Mouse (Mus musculus) liver, adult 2 months (tissue): Measurements from ENCODE around the gene Nbea.

Experiments
- CTCF ChIP-seq: fragments of 200-500 bp; IDR thresholded peaks from 2 replicates; pipeline ENCODE4 v1.5.1; 2011; ENCODE audit warnings: low read depth, low read length, control low read depth
- POLR2A ChIP-seq: fragments of 200-500 bp; IDR thresholded peaks from 2 replicates; pipeline ENCODE4 v1.6.1; 2011; ENCODE audit warnings: low read length, control low read depth; ENCODE audit not compliant: insufficient read depth; ENCODE audit errors: extremely low read depth

DNA sequence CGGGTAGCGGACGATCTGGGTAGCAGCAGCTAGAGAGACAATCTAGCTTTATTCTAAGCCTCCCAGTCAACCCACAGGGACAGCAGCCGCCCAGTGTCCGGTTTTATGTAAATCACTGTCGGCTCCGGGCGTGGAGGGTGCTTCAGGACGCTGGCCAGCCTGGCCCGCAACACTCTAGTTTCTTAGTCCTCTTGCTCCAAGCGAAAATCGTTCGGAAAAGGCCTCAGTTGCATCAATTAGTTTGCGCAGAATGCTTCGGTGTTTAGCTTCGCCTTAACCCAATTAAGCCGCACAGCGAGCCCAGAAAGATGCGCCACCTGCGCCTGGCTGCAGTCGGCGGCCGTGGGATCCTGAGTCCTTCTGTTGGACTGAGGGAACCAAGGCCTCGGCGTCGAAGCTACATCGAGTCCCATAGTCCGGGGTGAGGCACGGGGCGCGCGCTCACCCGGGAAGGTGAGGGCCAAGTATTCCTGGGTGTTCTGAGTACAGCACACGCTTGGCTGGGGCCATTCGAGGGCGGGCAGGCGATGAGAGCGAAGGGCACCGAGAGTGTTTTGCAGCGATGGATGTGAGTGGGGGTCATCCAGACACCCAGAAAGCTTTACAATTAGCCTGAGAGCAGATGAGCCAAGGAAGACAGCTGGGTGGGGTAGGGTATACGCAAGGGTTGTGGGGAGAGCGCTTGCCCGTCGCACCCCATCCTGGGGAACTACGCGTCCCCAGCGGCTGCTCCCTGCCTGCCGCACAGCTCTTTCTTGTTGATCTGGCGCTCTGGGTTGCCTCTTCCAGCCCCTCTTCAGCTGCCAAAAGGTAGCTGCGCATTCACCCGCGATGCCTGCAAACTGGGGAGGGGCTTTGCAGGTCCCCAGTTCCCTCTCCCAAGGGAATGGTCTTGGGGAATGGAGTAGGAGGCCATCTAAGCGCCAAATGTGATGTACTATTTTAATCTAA, 403.1 kb downstream of the Nbea start:
- TF ChIP-seq CTCF (no peak), POLR2A (no peak)
